Mouse (Mus musculus): ENCODE data around the gene Hist1h2ak.

The Hist1h2ak gene

GRCm38 (mm10) chr13:21718381-21719080 lies 35.1 kb downstream of the Hist1h2ak start:
- peak; percentile 9 for DNase-seq

- peak; percentile 87 for DNase-seq
These were observed 36.0 kb downstream of the Hist1h2ak start, which contains the start of gene Hist1h3h for GRCm38 (mm10) chr13:21717397-21718357. Gene Hist1h3h (plus strand): TSS chr13:21717659.

- DNase-seq: peak; percentile 55
These were observed 36.9 kb downstream of the Hist1h2ak start for GRCm38 (mm10) chr13:21716540-21717391.

GRCm38 (mm10) chr13:21715864-21716539 lies 37.6 kb downstream of the Hist1h2ak start, which contains the start of the genes Hist1h2bl and Hist1h2ai:
Gene Hist1h2bl (minus strand): TSS chr13:21716143.
Gene Hist1h2ai (plus strand): TSS chr13:21716422.
- peak; percentile 86 for DNase-seq

- peak; percentile 44 for DNase-seq
These were observed 38.3 kb downstream of the Hist1h2ak start for GRCm38 (mm10) chr13:21715131-21715863.

GRCm38 (mm10) chr13:21714725-21715124 lies 38.9 kb downstream of the Hist1h2ak start:
- DNase-seq: peak; percentile 67

GRCm38 (mm10) chr13:21711698-21712097 lies 41.9 kb downstream of the Hist1h2ak start:
- peak; percentile 42 for DNase-seq

- DNase-seq: peak; percentile 77
These were observed 42.7 kb downstream of the Hist1h2ak start for GRCm38 (mm10) chr13:21710821-21711525.

- peak; percentile 90 for DNase-seq
These were observed 43.5 kb downstream of the Hist1h2ak start for GRCm38 (mm10) chr13:21710031-21710711.

- no peak for DNase-seq
These were observed 47.0 kb downstream of the Hist1h2ak start for GRCm38 (mm10) chr13:21706669-21707068.
